Mouse (Mus musculus): ENCODE measurements around the gene Olfr1490. TPM values are rescaled to one million over a fixed set of nuclear protein-coding genes. Genes with fewer than 3 reads are reported as not detected.

Olfr1490 gene
- not detected in 2 replicates for polyA plus RNA-seq (2021; fragmentation: Nextera tagmentation)
- long read RNA-seq, experiment 1: 0 reads
- long read RNA-seq, experiment 2: 0 reads

GRCm38 (mm10) chr19:13650791-13651190 lies at the start of gene Olfr1490:
Gene Olfr1490 (plus strand): TSS chr19:13651091.

GRCm38 (mm10) chr19:13617075-13617474 lies 33.8 kb upstream of the Olfr1490 start, which contains the start of gene Olfr1487:
Gene Olfr1487 (plus strand): TSS chr19:13617375.

GRCm38 (mm10) chr19:13631321-13631720 lies 19.6 kb upstream of the Olfr1490 start, which contains the start of gene Olfr1489:
Gene Olfr1489 (plus strand): TSS chr19:13631621.

GRCm38 (mm10) chr19:13696968-13697367 lies 46.1 kb downstream of the Olfr1490 start, which contains the start of gene Olfr1491:
Gene Olfr1491 (plus strand): TSS chr19:13697268.

Other genes with a start within 250 kb of the Olfr1490 start
- gene Olfr1469, start 243.2 kb upstream of the Olfr1490 start, polyA plus RNA-seq (2021; fragmentation: Nextera tagmentation): not detected in 2 replicates
- not detected in 2 replicates for gene Olfr1471, start 207.7 kb upstream of the Olfr1490 start, polyA plus RNA-seq (2021; fragmentation: Nextera tagmentation)
- not detected in 2 replicates for gene Olfr1472, start 195.0 kb upstream of the Olfr1490 start, polyA plus RNA-seq (2021; fragmentation: Nextera tagmentation)
- not detected in 2 replicates for gene Olfr1474, start 181.5 kb upstream of the Olfr1490 start, polyA plus RNA-seq (2021; fragmentation: Nextera tagmentation)
- gene Olfr1475, start 170.9 kb upstream of the Olfr1490 start, polyA plus RNA-seq (2021; fragmentation: Nextera tagmentation): not detected in 2 replicates
- gene Olfr1477, start 150.5 kb upstream of the Olfr1490 start, polyA plus RNA-seq (2021; fragmentation: Nextera tagmentation): not detected in 2 replicates
- gene Olfr1480, start 123.2 kb upstream of the Olfr1490 start, polyA plus RNA-seq (2021; fragmentation: Nextera tagmentation): not detected in 2 replicates
- not detected in 2 replicates for gene Olfr1484, start 67.6 kb upstream of the Olfr1490 start, polyA plus RNA-seq (2021; fragmentation: Nextera tagmentation)
- not detected in 2 replicates for gene Olfr1487, start 33.7 kb upstream of the Olfr1490 start, polyA plus RNA-seq (2021; fragmentation: Nextera tagmentation)
- 0.04 TPM in 1 of 2 replicates, not detected in the other for gene Olfr1489, start 19.5 kb upstream of the Olfr1490 start, polyA plus RNA-seq (2021; fragmentation: Nextera tagmentation)
- not detected in 2 replicates for gene Olfr1491, start 46.2 kb downstream of the Olfr1490 start, polyA plus RNA-seq (2021; fragmentation: Nextera tagmentation)
- gene Olfr1493-ps1, start 72.2 kb downstream of the Olfr1490 start, polyA plus RNA-seq (2021; fragmentation: Nextera tagmentation): not detected in 2 replicates
- not detected in 2 replicates for gene Olfr1494, start 88.6 kb downstream of the Olfr1490 start, polyA plus RNA-seq (2021; fragmentation: Nextera tagmentation)
- gene Olfr1495, start 113.5 kb downstream of the Olfr1490 start, polyA plus RNA-seq (2021; fragmentation: Nextera tagmentation): not detected in 2 replicates
- not detected in 2 replicates for gene Olfr1496, start 126.8 kb downstream of the Olfr1490 start, polyA plus RNA-seq (2021; fragmentation: Nextera tagmentation)
- gene Olfr1497, start 147.1 kb downstream of the Olfr1490 start, polyA plus RNA-seq (2021; fragmentation: Nextera tagmentation): not detected in 2 replicates
- not detected in 2 replicates for gene Olfr1499, start 168.4 kb downstream of the Olfr1490 start, polyA plus RNA-seq (2021; fragmentation: Nextera tagmentation)
- gene Olfr1500, start 179.4 kb downstream of the Olfr1490 start, polyA plus RNA-seq (2021; fragmentation: Nextera tagmentation): not detected in 2 replicates
- not detected in 2 replicates for gene Olfr1501, start 199.6 kb downstream of the Olfr1490 start, polyA plus RNA-seq (2021; fragmentation: Nextera tagmentation)
- gene Olfr1502, start 210.7 kb downstream of the Olfr1490 start, polyA plus RNA-seq (2021; fragmentation: Nextera tagmentation): not detected in 2 replicates
- not detected in 2 replicates for gene Olfr1504, start 246.8 kb downstream of the Olfr1490 start, polyA plus RNA-seq (2021; fragmentation: Nextera tagmentation)

Measured in left cerebral cortex, adult 6 months (tissue).